Mouse (Mus musculus) lung, adult 2 months (tissue): Measurements from ENCODE around the gene Ccr2.

Experiments
- CTCF ChIP-seq: fragments of 200-500 bp; IDR thresholded peaks from 2 replicates; pipeline ENCODE4 v1.5.1; 2011; ENCODE audit warnings: mild to moderate bottlenecking, low read length, control low read depth; ENCODE audit not compliant: insufficient read depth
- POLR2A ChIP-seq: fragments of 200-500 bp; IDR thresholded peaks from 2 replicates; pipeline ENCODE4 v1.6.1; 2011; ENCODE audit warnings: low read depth, mild to moderate bottlenecking, control low read depth, low read length, borderline replicate concordance; ENCODE audit errors: extremely low read depth

DNA sequence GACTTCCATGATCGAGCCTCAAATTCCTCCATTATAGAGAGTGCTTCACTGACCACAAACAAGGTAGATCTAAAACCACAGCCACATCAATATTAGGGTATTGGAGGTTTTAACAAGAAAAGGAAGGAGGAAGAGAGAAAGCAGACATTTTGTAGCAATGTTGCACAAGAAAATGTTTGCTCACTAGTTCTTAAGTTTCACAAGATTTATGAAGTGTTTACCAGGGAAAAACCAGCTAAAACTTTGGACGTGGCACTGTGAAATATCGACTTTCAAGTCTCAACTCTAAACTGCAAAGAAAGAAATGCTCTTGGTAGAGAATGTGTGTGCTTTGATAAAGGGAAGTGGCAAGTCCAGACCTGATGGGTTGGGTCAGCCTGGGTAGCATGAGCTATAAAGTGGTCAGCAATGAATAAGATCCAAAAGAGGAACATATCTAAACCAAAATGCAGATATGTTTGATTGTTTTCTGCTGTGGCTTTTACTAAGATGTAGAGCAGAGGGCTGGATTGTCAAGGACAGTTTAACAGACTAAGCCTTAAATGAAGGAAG lies 45.5 kb upstream of the Ccr2 start:
- no peak for TF ChIP-seq POLR2A
- TF ChIP-seq CTCF, result no peak
